Mouse (Mus musculus): Measurements from ENCODE around the gene Phlda3. TPM values are rescaled to one million over a fixed set of nuclear protein-coding genes. Genes with fewer than 3 reads are reported as not detected.

Phlda3 gene
- total and polyA plus RNA-seq, 2 experiments from 2014 or later = 65.5 to 130 TPM

DNA sequence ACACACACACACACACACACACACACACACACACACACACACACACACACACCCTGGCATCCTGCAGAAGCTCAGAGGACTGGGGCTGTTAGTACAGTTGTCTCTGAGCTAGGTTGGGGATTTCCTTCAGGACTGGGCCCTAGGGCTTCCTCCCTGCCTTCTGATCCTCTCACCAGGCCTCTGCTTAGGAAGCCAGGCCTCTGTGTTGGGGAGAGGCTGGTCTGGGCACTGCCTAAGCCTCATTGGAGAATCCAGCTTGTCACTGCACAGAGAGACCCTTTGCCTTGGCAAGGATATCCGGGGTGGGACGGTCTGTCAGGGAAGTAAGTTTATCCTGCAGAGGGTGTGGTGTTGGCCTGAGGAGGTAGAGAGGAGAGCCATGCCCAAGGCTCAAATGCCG is 35.6 kb upstream of the Phlda3 start:
- peak overlapping the region; percentile 78 for H3K9ac ChIP-seq (replicated peaks; ENCODE audit: low read depth, low read length)
- no peak for TF ChIP-seq EP300 (IDR thresholded peaks at IDR 0.05; ENCODE audit: low read depth)
- no peak for TF ChIP-seq CTCF (IDR thresholded peaks at IDR 0.05; ENCODE audit: low read depth)
- no peaks in the 10 kb centered on the region for H3K27me3 ChIP-seq (ENCODE audit: control insufficient read depth, insufficient read depth, low read length)
- no peaks in the 10 kb centered on the region for H3K9me3 ChIP-seq (replicated peaks; ENCODE audit: control insufficient read depth, low read length)
- 5% methylated on average over 3 of the region's 3 CpGs for WGBS
- ATAC-seq (ENCODE audit: insufficient read depth, low read depth) (no peak), DNase-seq (ENCODE audit: low spot score) (no peak)
- peaks cover 67% of the 10 kb centered on the region for H3K4me1 ChIP-seq (ENCODE audit: control insufficient read depth, insufficient read depth)
- peak overlapping the region; percentile 92 for H3K27ac ChIP-seq (ENCODE audit: low read depth)
- H3K4me3 ChIP-seq (ENCODE audit: low read depth, low read length) = peak overlapping the region; percentile 65
- peak overlapping the region; percentile 69 for H3K4me2 ChIP-seq (ENCODE audit: low read depth, low read length)
- no peaks in the 10 kb centered on the region; the same call in 1 of the 2 replicates for H3K36me3 ChIP-seq (replicated peaks; ENCODE audit: control insufficient read depth, insufficient read depth, low read length)

DNA sequence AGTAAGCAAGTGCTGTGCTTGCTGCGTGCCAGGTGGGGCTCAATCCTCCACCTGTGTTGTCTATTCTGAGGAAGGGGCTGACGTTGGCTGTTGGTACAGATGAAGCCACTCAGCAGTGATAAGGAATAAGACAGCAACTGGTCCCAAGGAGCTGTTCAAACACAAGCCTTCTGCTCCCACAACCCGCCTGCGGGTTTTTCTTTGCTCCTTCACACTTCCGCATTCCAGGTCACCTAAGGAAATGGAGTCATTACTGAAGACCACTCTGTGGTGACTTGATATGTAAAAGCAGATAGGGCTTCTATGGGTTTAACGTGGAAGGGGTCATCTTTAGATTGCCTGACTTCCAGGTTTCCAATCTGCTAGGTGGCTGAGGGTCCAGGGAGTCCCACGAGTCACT is 34.5 kb upstream of the Phlda3 start:
- H3K4me3 ChIP-seq (ENCODE audit: low read depth, low read length) = peak overlapping the region; percentile 65
- no peak for DNase-seq (ENCODE audit: low spot score)
- H3K36me3 ChIP-seq (replicated peaks; ENCODE audit: control insufficient read depth, insufficient read depth, low read length) = no peaks in the 10 kb centered on the region; the same call in none of the 2 replicates
- TF ChIP-seq EP300 (IDR thresholded peaks at IDR 0.05; ENCODE audit: low read depth) (no peak), CTCF (IDR thresholded peaks at IDR 0.05; ENCODE audit: low read depth) (no peak)
- no peaks in the 10 kb centered on the region for H3K9me3 ChIP-seq (replicated peaks; ENCODE audit: control insufficient read depth, low read length)
- peak overlapping the region; percentile 92 for H3K27ac ChIP-seq (ENCODE audit: low read depth)
- H3K4me1 ChIP-seq (ENCODE audit: control insufficient read depth, insufficient read depth) = peaks cover 69% of the 10 kb centered on the region
- ATAC-seq (ENCODE audit: insufficient read depth, low read depth) = no peak
- H3K4me2 ChIP-seq (ENCODE audit: low read depth, low read length) = peak overlapping the region; percentile 69
- H3K27me3 ChIP-seq (ENCODE audit: control insufficient read depth, insufficient read depth, low read length) = no peaks in the 10 kb centered on the region
- WGBS = 17% methylated on average over 7 of the region's 7 CpGs
- H3K9ac ChIP-seq (replicated peaks; ENCODE audit: low read depth, low read length) = peak overlapping the region; percentile 33; the same call in 1 of the 2 replicates

DNA sequence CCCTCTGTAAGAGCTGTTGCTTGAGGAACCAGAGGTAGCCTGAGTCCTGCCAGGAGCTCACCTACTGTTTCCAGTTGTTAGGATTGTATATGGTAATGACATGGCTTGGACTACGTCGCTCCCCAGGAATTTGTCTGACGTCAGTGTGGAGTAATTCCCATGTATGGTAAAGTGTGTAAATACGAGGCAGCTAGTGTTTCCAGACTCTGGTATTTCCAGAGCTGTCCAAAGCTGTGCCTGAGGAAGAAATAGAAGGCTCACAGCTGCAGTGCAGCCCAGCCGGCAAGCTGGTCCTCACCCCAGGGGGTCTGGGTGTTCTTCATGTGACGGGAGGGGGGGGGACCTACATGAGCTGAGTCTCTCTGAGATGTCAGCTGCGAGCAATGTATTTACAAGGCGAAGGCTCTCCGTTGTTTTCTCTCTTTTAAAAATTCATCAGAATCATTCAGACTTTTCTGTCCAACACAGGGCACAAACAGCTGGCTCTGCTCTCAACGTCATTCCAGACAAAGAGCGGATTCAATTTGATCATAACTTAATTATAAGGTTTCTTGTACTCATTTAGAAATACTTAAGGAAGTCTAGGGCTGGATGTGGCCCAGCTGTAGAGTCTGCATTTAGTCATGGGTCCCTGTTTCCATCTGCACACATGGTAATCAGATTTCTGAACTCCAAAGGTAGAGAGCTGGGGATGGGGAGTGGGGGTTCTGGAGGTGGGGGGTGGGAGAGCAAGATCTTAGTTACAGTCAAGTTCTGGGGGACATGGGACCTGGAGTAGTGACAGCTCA is 33.8 kb upstream of the Phlda3 start:
- no peaks in the 10 kb centered on the region for H3K9me3 ChIP-seq (replicated peaks; ENCODE audit: control insufficient read depth, low read length)
- H3K9ac ChIP-seq (replicated peaks; ENCODE audit: low read depth, low read length) = peak overlapping the region; percentile 33; the same call in 1 of the 2 replicates
- peak overlapping the region; percentile 69 for H3K4me2 ChIP-seq (ENCODE audit: low read depth, low read length)
- H3K4me3 ChIP-seq (ENCODE audit: low read depth, low read length) = peak overlapping the region; percentile 65
- TF ChIP-seq CTCF (IDR thresholded peaks at IDR 0.05; ENCODE audit: low read depth) (no peak), EP300 (IDR thresholded peaks at IDR 0.05; ENCODE audit: low read depth) (peak; percentile 79; the same call in 1 of the 2 replicates)
- H3K36me3 ChIP-seq (replicated peaks; ENCODE audit: control insufficient read depth, insufficient read depth, low read length) = no peaks in the 10 kb centered on the region; the same call in none of the 2 replicates
- 17% methylated on average over 11 of the region's 11 CpGs for WGBS
- DNase-seq (ENCODE audit: low spot score) = peak; percentile 90
- peak; percentile 59 for ATAC-seq (ENCODE audit: insufficient read depth, low read depth)
- peaks cover 66% of the 10 kb centered on the region for H3K4me1 ChIP-seq (ENCODE audit: control insufficient read depth, insufficient read depth)
- H3K27me3 ChIP-seq (ENCODE audit: control insufficient read depth, insufficient read depth, low read length) = no peaks in the 10 kb centered on the region
- H3K27ac ChIP-seq (ENCODE audit: low read depth) = peak overlapping the region; percentile 92

- 16% methylated on average over 5 of the region's 7 CpGs for WGBS
- DNase-seq (ENCODE audit: low spot score) (no peak), ATAC-seq (ENCODE audit: insufficient read depth, low read depth) (peak; percentile 10)
- Histone ChIP-seq H3K27me3 (ENCODE audit: control insufficient read depth, insufficient read depth, low read length) (no peaks in the 10 kb centered on the region), H3K27ac (ENCODE audit: low read depth) (peak overlapping the region; percentile 78), H3K4me2 (ENCODE audit: low read depth, low read length) (peak overlapping the region; percentile 28), H3K9ac (replicated peaks; ENCODE audit: low read depth, low read length) (peak overlapping the region; percentile 18; the same call in 1 of the 2 replicates), H3K36me3 (replicated peaks; ENCODE audit: control insufficient read depth, insufficient read depth, low read length) (peaks cover 8% of the 10 kb centered on the region), H3K4me3 (ENCODE audit: low read depth, low read length) (no peak overlapping the region), H3K9me3 (replicated peaks; ENCODE audit: control insufficient read depth, low read length) (no peaks in the 10 kb centered on the region), H3K4me1 (ENCODE audit: control insufficient read depth, insufficient read depth) (peaks cover 76% of the 10 kb centered on the region)
- TF ChIP-seq CTCF (IDR thresholded peaks at IDR 0.05; ENCODE audit: low read depth) = no peak
- no peak for TF ChIP-seq EP300 (IDR thresholded peaks at IDR 0.05; ENCODE audit: low read depth)
These were observed 31.5 kb upstream of the Phlda3 start for GRCm38 (mm10) chr1:135734225-135734937.

GRCm38 (mm10) chr1:135735460-135735859 is 30.5 kb upstream of the Phlda3 start:
- peaks cover 80% of the 10 kb centered on the region for H3K4me1 ChIP-seq (ENCODE audit: control insufficient read depth, insufficient read depth)
- H3K9me3 ChIP-seq (replicated peaks; ENCODE audit: control insufficient read depth, low read length) = no peaks in the 10 kb centered on the region
- no peak for DNase-seq (ENCODE audit: low spot score)
- H3K27me3 ChIP-seq (ENCODE audit: control insufficient read depth, insufficient read depth, low read length) = no peaks in the 10 kb centered on the region
- TF ChIP-seq CTCF (IDR thresholded peaks at IDR 0.05; ENCODE audit: low read depth) = no peak
- no peak for TF ChIP-seq EP300 (IDR thresholded peaks at IDR 0.05; ENCODE audit: low read depth)
- H3K27ac ChIP-seq (ENCODE audit: low read depth) = peak overlapping the region; percentile 78
- H3K9ac ChIP-seq (replicated peaks; ENCODE audit: low read depth, low read length) = peak overlapping the region; percentile 18; the same call in 1 of the 2 replicates
- H3K36me3 ChIP-seq (replicated peaks; ENCODE audit: control insufficient read depth, insufficient read depth, low read length) = peaks cover 14% of the 10 kb centered on the region
- no peak for ATAC-seq (ENCODE audit: insufficient read depth, low read depth)
- WGBS = 39% methylated on average over 6 of the region's 6 CpGs
- 0 out of 2 replicates have a peak overlapping the region, but pooled peaks have one; percentile 11 for H3K4me2 ChIP-seq (ENCODE audit: low read depth, low read length)
- H3K4me3 ChIP-seq (ENCODE audit: low read depth, low read length) = no peak overlapping the region
